Mouse (Mus musculus) gastrocnemius, postnatal 10 days (tissue): ENCODE measurements around the gene Pid1. TPM values are rescaled to one million over a fixed set of nuclear protein-coding genes. Genes with fewer than 3 reads are reported as not detected.

Source experiments
- DNase-seq: peaks from one replicate; pipeline ENCODE4 v3.0.0; 2021; ENCODE audit warnings: mixed read lengths
- total RNA-seq, 2 experiments: library from RNA; stranded (reverse); gene quantifications; 2 replicates each; pipeline ENCODE4 v1.2.3; 2021

Gene Pid1
- total RNA-seq, 2 experiments from 2014 or later = 18.7 to 25.0 TPM

- DNase-seq = no peak
Observed at GRCm38 (mm10) chr1:84177033-84177432, 186.9 kb downstream of the Pid1 start.

GRCm38 (mm10) chr1:84172941-84173340 is 191.0 kb downstream of the Pid1 start:
- no peak for DNase-seq

GRCm38 (mm10) chr1:84157790-84158189 is 206.2 kb downstream of the Pid1 start:
- no peak for DNase-seq

- no peak for DNase-seq
Observed at GRCm38 (mm10) chr1:84155585-84155930, 208.4 kb downstream of the Pid1 start.

- no peak for DNase-seq
Observed at GRCm38 (mm10) chr1:84154725-84155584, 209.0 kb downstream of the Pid1 start.

GRCm38 (mm10) chr1:84153943-84154342 is 210.0 kb downstream of the Pid1 start:
- no peak for DNase-seq

- DNase-seq = no peak
Observed at GRCm38 (mm10) chr1:84141561-84141960, 222.4 kb downstream of the Pid1 start.

- DNase-seq = no peak
Observed at GRCm38 (mm10) chr1:84132451-84132850, 231.5 kb downstream of the Pid1 start.

- DNase-seq = no peak
Observed at GRCm38 (mm10) chr1:84131799-84132198, 232.2 kb downstream of the Pid1 start.

GRCm38 (mm10) chr1:84128510-84128909 is 235.5 kb downstream of the Pid1 start:
- no peak for DNase-seq

GRCm38 (mm10) chr1:84119306-84119705 is 244.7 kb downstream of the Pid1 start:
- no peak for DNase-seq

GRCm38 (mm10) chr1:84106756-84107155 is 257.2 kb downstream of the Pid1 start:
- DNase-seq = no peak

- DNase-seq = no peak
Observed at GRCm38 (mm10) chr1:84102052-84102451, 261.9 kb downstream of the Pid1 start.

GRCm38 (mm10) chr1:84097398-84097797 is 266.6 kb downstream of the Pid1 start:
- no peak for DNase-seq

GRCm38 (mm10) chr1:84093291-84093690 is 270.7 kb downstream of the Pid1 start:
- no peak for DNase-seq

- DNase-seq = no peak
Observed at GRCm38 (mm10) chr1:84089664-84090063, 274.3 kb downstream of the Pid1 start.

- no peak for DNase-seq
Observed at GRCm38 (mm10) chr1:84087957-84088356, 276.0 kb downstream of the Pid1 start.

- no peak for DNase-seq
Observed at GRCm38 (mm10) chr1:84087325-84087724, 276.7 kb downstream of the Pid1 start.

GRCm38 (mm10) chr1:84086486-84086885 is 277.5 kb downstream of the Pid1 start:
- no peak for DNase-seq

GRCm38 (mm10) chr1:84085361-84085760 is 278.6 kb downstream of the Pid1 start:
- DNase-seq = no peak

GRCm38 (mm10) chr1:84079566-84079965 is 284.4 kb downstream of the Pid1 start:
- DNase-seq = no peak

- no peak for DNase-seq
Observed at GRCm38 (mm10) chr1:84077023-84077422, 287.0 kb downstream of the Pid1 start.

- no peak for DNase-seq
Observed at GRCm38 (mm10) chr1:84056884-84057630, 306.9 kb downstream of the Pid1 start.

GRCm38 (mm10) chr1:84056306-84056705 is 307.7 kb downstream of the Pid1 start:
- DNase-seq = no peak
